19 mouse cellular contexts compared by ENCODE assay signal in the genomic region with DNA sequence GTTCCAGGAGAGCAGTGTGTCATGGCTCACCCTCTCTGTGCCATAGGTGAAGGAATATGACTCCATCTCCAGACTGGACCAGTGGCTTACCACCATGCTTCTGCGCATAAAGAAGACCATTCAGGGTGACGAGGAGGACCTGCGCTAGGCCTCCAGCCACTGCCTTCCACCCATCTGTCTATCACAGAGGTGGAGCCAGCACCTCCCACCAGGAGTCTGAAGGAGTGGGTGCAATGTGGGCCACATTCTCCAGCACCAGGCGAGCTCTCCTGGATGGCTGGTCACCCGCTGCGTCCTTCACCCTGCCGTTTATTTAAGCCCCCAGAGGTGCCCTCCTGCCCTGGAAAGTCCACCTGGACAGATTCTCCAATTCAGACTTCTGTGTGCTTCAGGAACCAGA. TPM values are rescaled to one million over a fixed set of nuclear protein-coding genes. Genes with fewer than 3 reads are reported as not detected.
DNase-seq lines count a peak whose midpoint lies in the region; ATAC-seq and TF ChIP-seq lines count a peak whose summit lies in the region.
"Had no signal": no experiment of that assay in that cellular context is flagged by ENCODE, and none has a peak within 500 bp of the region (broad histone marks: within the 10 kb centered on the region; RNA-seq: fewer than 3 reads in every experiment).

No protein-coding gene starts in this region.

- peaks cover 21% of the 10 kb centered on the region for H3K4me1 ChIP-seq in cortical plate, adult 2 months (ENCODE audit: control insufficient read depth, insufficient read depth, low read length)

- H3K4me3 ChIP-seq in left cerebral cortex, adult 2 months = no peak overlapping the region
- H3K4me3 ChIP-seq in cortical plate, adult 2 months (ENCODE audit: insufficient read depth, low read length) = no peak overlapping the region
- H3K4me3 ChIP-seq: embryonic facial prominence, embryonic 10.5 days; embryonic facial prominence, embryonic 12.5 days; forebrain, embryonic 13.5 days; forebrain, embryonic 15.5 days had no signal

- DNase-seq in frontal cortex, adult 2 months (ENCODE audit: extremely low spot score in 1 of 2, low spot score in 1 of 2) = no peak
- DNase-seq in left cerebral cortex, adult 2 months (ENCODE audit: extremely low spot score in 1 of 2, low spot score in 2 of 2) = no peak
- DNase-seq in left cerebral cortex, adult 8-10 months (ENCODE audit: low spot score in 2 of 2) = no peak
- no peak for DNase-seq in lung, postnatal 4 days
- DNase-seq: adrenal gland, adult 2 months; adrenal gland, postnatal 10 days; adrenal gland, postnatal 25 days; cerebellum, adult 11 months; forebrain, postnatal 0 days had no signal

- peak overlapping the region; percentile 72 for H3K27ac ChIP-seq in left cerebral cortex, adult 2 months
- H3K27ac ChIP-seq in cortical plate, adult 2 months (ENCODE audit: insufficient read depth, low read length) = peak overlapping the region; percentile 69
- H3K27ac ChIP-seq: embryonic facial prominence, embryonic 10.5 days; embryonic facial prominence, embryonic 12.5 days; forebrain, embryonic 13.5 days; forebrain, embryonic 15.5 days had no signal

- intact Hi-C loops in left cerebral cortex, adult 2 months (cut with DNase I) = no loop called here

- no peak for TF ChIP-seq POLR2A in cortical plate, adult 2 months (IDR thresholded peaks at IDR 0.05; ENCODE audit: extremely low read depth, insufficient read depth, low read length)

- ATAC-seq in frontal cortex, adult (ENCODE audit: low TSS enrichment) = peak; percentile 26; the same call in 1 of the 2 replicates
- ATAC-seq: forebrain, embryonic 13.5 days; forebrain, embryonic 15.5 days; forebrain, postnatal 0 days had no signal

- no peak for TF ChIP-seq CTCF in left cerebral cortex, adult 2 months (IDR thresholded peaks at IDR 0.05)
- TF ChIP-seq CTCF in cortical plate, adult 2 months (IDR thresholded peaks at IDR 0.05; ENCODE audit: extremely low read depth, insufficient read depth, low read length) = no peak

RNA-seq across cellular contexts. Expression of a gene that starts 3.3 kb away (rescaled TPM):
- polyA plus RNA-seq in frontal cortex, adult 2 months (2012; rRNA removed) = 50.7 and 58.1 TPM in 2 replicates
- total RNA-seq in left cerebral cortex, adult 2 months (2021) = 10 to 100 TPM; 42.9 to 46.3 TPM
- 10 to 100 TPM; 41.8 to 46.6 (median 42.4) TPM for total RNA-seq in left cerebral cortex, adult 8-10 months (2022)
- 51.3 and 58.5 TPM in 2 replicates for polyA plus RNA-seq in cortical plate, adult 2 months (2012; rRNA removed)

RNA-seq across cellular contexts. Expression of a gene that starts 13.2 kb away (rescaled TPM):
- 122 and 124 TPM in 2 replicates for polyA plus RNA-seq in frontal cortex, adult 2 months (2012; rRNA removed)
- 100 to 1,000 TPM; 226 TPM for total RNA-seq in left cerebral cortex, adult 2 months (2021)
- 100 to 1,000 TPM; 210 to 222 (median 213) TPM for total RNA-seq in left cerebral cortex, adult 8-10 months (2022)
- 164 and 183 TPM in 2 replicates for polyA plus RNA-seq in cortical plate, adult 2 months (2012; rRNA removed)
- total RNA-seq: MEL had no signal

RNA-seq across cellular contexts. Expression of a gene that starts 18.2 kb away (rescaled TPM):
- 368 and 442 TPM in 2 replicates for polyA plus RNA-seq in frontal cortex, adult 2 months (2012; rRNA removed)
- 100 to 1,000 TPM; 269 to 280 TPM for total RNA-seq in left cerebral cortex, adult 2 months (2021)
- total RNA-seq in left cerebral cortex, adult 8-10 months (2022) = 100 to 1,000 TPM; 256 to 282 (median 272) TPM
- polyA plus RNA-seq in cortical plate, adult 2 months (2012; rRNA removed) = 436 and 444 TPM in 2 replicates

RNA-seq across cellular contexts. Expression of a gene that starts 54.8 kb away (rescaled TPM):
- polyA plus RNA-seq in frontal cortex, adult 2 months (2012; rRNA removed) = 0.40 and 0.42 TPM in 2 replicates
- total RNA-seq in left cerebral cortex, adult 2 months (2021) = under 1 TPM; 0.77 to 0.97 TPM
- under 1 TPM; 0.59 to 0.81 (median 0.68) TPM for total RNA-seq in left cerebral cortex, adult 8-10 months (2022)
- polyA plus RNA-seq in cortical plate, adult 2 months (2012; rRNA removed) = 0.45 and 0.52 TPM in 2 replicates
- total RNA-seq: common myeloid progenitor, adult 5-6 weeks; MEL had no signal
- polyA plus RNA-seq: C2C12; forebrain, embryonic 11.5 days; forebrain, embryonic 13.5 days; forebrain, embryonic 15.5 days had no signal

RNA-seq across cellular contexts. Expression of a gene that starts 58.5 kb away (rescaled TPM):
- polyA plus RNA-seq in frontal cortex, adult 2 months (2012; rRNA removed) = 83.7 and 85.4 TPM in 2 replicates
- 10 to 100 TPM; 39.8 to 42.6 TPM for total RNA-seq in left cerebral cortex, adult 2 months (2021)
- 10 to 100 TPM; 42.6 to 48.9 (median 46.4) TPM for total RNA-seq in left cerebral cortex, adult 8-10 months (2022)
- 83.3 and 84.0 TPM in 2 replicates for polyA plus RNA-seq in cortical plate, adult 2 months (2012; rRNA removed)
- total RNA-seq: common myeloid progenitor, adult 5-6 weeks had no signal
